Mouse (Mus musculus) forebrain, postnatal 0 days (tissue): Measurements from ENCODE around the gene Prkrip1. TPM values are rescaled to one million over a fixed set of nuclear protein-coding genes. Genes with fewer than 3 reads are reported as not detected.
"Not testable (repeated sequence)": the region's sequence is repeated elsewhere in the genome, so short reads cannot be mapped to it uniquely, and the experiment has no call there.

Experiments used
- ATAC-seq: fragments of 200-750 bp; cut with Nextera tagmentation; 2 replicates; pipeline ENCODE4 v1.8.0; 2017; ENCODE audit warnings: mild to moderate bottlenecking, moderate library complexity
- DNase-seq: peaks from one replicate; pipeline ENCODE4 v3.0.0-alpha.2; 2015
- H3K27ac ChIP-seq: fragments of 300-500 bp; sonication (generic); 2 replicates; pipeline ENCODE4 v1.5.1; 2014; ENCODE audit warnings: low read depth, mild to moderate bottlenecking, antibody characterized with exemption, low read length, moderate library complexity, mixed read lengths
- H3K27me3 ChIP-seq: fragments of 300-500 bp; sonication (generic); 2 replicates; pipeline ENCODE4 v1.6.1; 2014; ENCODE audit warnings: mild to moderate bottlenecking, low read length, mixed read lengths; ENCODE audit not compliant: insufficient read depth
- H3K36me3 ChIP-seq: fragments of 300-500 bp; sonication (generic); 2 replicates; pipeline ENCODE4 v1.6.1; 2014; ENCODE audit warnings: mild to moderate bottlenecking, moderate library complexity; ENCODE audit not compliant: insufficient read depth
- H3K4me1 ChIP-seq: fragments of 300-500 bp; sonication (generic); 2 replicates; pipeline ENCODE4 v1.6.1; 2014; ENCODE audit warnings: antibody characterized with exemption; ENCODE audit not compliant: insufficient read depth
- H3K4me2 ChIP-seq: fragments of 300-500 bp; sonication (generic); 2 replicates; pipeline ENCODE4 v1.6.1; 2014; ENCODE audit warnings: low read depth, mild to moderate bottlenecking, moderate library complexity
- H3K4me3 ChIP-seq: fragments of 300-500 bp; sonication (generic); 2 replicates; pipeline ENCODE4 v1.5.1; 2014; ENCODE audit warnings: low read depth, low read length, mixed read lengths
- H3K9ac ChIP-seq: fragments of 300-500 bp; sonication (generic); 2 replicates; pipeline ENCODE4 v1.6.1; 2014; ENCODE audit warnings: mild to moderate bottlenecking
- H3K9me3 ChIP-seq: fragments of 300-500 bp; sonication (generic); 2 replicates; pipeline ENCODE4 v1.6.1; 2016; ENCODE audit warnings: low read length
- CTCF ChIP-seq: sonication (generic); IDR thresholded peaks from 2 replicates; pipeline ENCODE4 v1.5.1; 2016; ENCODE audit warnings: antibody characterized with exemption, control low read depth, low read depth
- WGBS: fragments of 180-500 bp; shearing (Covaris S2); extraction: QIAGEN DNeasy Blood & Tissue Kit; methylation state at CpG from one replicate; pipeline ENCODE4 v1.1.7; 2014; 5-methylcytosine and 5-hydroxymethylcytosine counted together
- polyA plus RNA-seq: library from polyadenylated mRNA; unstranded; fragments of >200 nt; fragmentation: Nextera tagmentation; extraction: Ambion mirVana; gene quantifications from 2 replicates; pipeline ENCODE4 v1.2.1, GENCODE M21; 2015
- total RNA-seq: library from RNA; depleted of rRNA; stranded (reverse); fragments of >200 nt; gene quantifications from 2 replicates; pipeline ENCODE4 v1.2.3, GENCODE M21; 2014

Prkrip1 gene
- total and polyA plus RNA-seq, 2 experiments from 2014 or later, result 19.8 to 61.3 TPM

- Histone ChIP-seq H3K9me3 (no peaks in the 10 kb centered on the region), H3K4me1 (no peaks in the 10 kb centered on the region), H3K27me3 (no peaks in the 10 kb centered on the region), H3K9ac (no peak overlapping the region), H3K4me2 (no peak overlapping the region), H3K27ac (0 out of 2 replicates have a peak overlapping the region, but pooled peaks have one; percentile 15), H3K4me3 (no peak overlapping the region), H3K36me3 (peaks cover 30% of the 10 kb centered on the region)
- TF ChIP-seq CTCF, result no peak
- DNase-seq (peak; percentile 31), ATAC-seq (peak; percentile 90)
- 64% methylated on average over 11 of the region's 11 CpGs for WGBS
Measured at GRCm38 (mm10) chr5:136163807-136164474, 34.8 kb downstream of the Prkrip1 start.

- not testable (repeated sequence) for ATAC-seq, H3K9ac ChIP-seq, H3K27ac ChIP-seq, H3K4me2 ChIP-seq, DNase-seq, H3K9me3 ChIP-seq, H3K4me3 ChIP-seq, H3K27me3 ChIP-seq, H3K4me1 ChIP-seq
- 89% methylated on average over 11 of the region's 12 CpGs for WGBS
- H3K36me3 ChIP-seq, result peaks cover 16% of the 10 kb centered on the region; the same call in 1 of the 2 replicates
Measured at GRCm38 (mm10) chr5:136160084-136160483, 38.7 kb downstream of the Prkrip1 start.

- Histone ChIP-seq H3K27me3 (no peaks in the 10 kb centered on the region), H3K27ac (no peak overlapping the region), H3K4me1 (no peaks in the 10 kb centered on the region), H3K9ac (no peak overlapping the region), H3K4me2 (no peak overlapping the region), H3K4me3 (no peak overlapping the region), H3K9me3 (no peaks in the 10 kb centered on the region), H3K36me3 (peaks cover 3% of the 10 kb centered on the region; the same call in 1 of the 2 replicates)
- TF ChIP-seq CTCF, result no peak
- no peak for DNase-seq
- 89% methylated on average over 5 of the region's 5 CpGs for WGBS
- no peak for ATAC-seq
Measured at GRCm38 (mm10) chr5:136155399-136155798, 43.4 kb downstream of the Prkrip1 start.

GRCm38 (mm10) chr5:136152365-136152764 is 46.4 kb downstream of the Prkrip1 start:
- no peak for ATAC-seq

GRCm38 (mm10) chr5:136149134-136149576 is 49.6 kb downstream of the Prkrip1 start:
- WGBS, result 76% methylated on average over 5 of the region's 5 CpGs
- not testable (repeated sequence) for H3K36me3 ChIP-seq, H3K9ac ChIP-seq, H3K4me1 ChIP-seq, H3K4me2 ChIP-seq, H3K27me3 ChIP-seq, H3K9me3 ChIP-seq, H3K4me3 ChIP-seq, H3K27ac ChIP-seq, ATAC-seq, DNase-seq

More at GRCm38 (mm10) chr5:136152365-136152764, 46.4 kb downstream of the Prkrip1 start:
- Histone ChIP-seq H3K9ac (no peak overlapping the region), H3K36me3 (peaks cover 2% of the 10 kb centered on the region; the same call in 1 of the 2 replicates), H3K27me3 (no peaks in the 10 kb centered on the region), H3K4me2 (no peak overlapping the region), H3K27ac (no peak overlapping the region), H3K4me1 (no peaks in the 10 kb centered on the region), H3K9me3 (no peaks in the 10 kb centered on the region), H3K4me3 (no peak overlapping the region)
- DNase-seq, result no peak
- 68% methylated on average over 8 of the region's 8 CpGs for WGBS
- TF ChIP-seq CTCF, result no peak

GRCm38 (mm10) chr5:136147704-136148103 is 51.1 kb downstream of the Prkrip1 start:
- Histone ChIP-seq H3K9ac (no peak overlapping the region), H3K27ac (no peak overlapping the region), H3K9me3 (no peaks in the 10 kb centered on the region), H3K4me2 (no peak overlapping the region), H3K27me3 (no peaks in the 10 kb centered on the region), H3K4me3 (no peak overlapping the region), H3K36me3 (no peaks in the 10 kb centered on the region), H3K4me1 (no peaks in the 10 kb centered on the region)
- TF ChIP-seq CTCF, result no peak
- WGBS, result 70% methylated on average over 8 of the region's 8 CpGs
- ATAC-seq, result no peak
- no peak for DNase-seq

GRCm38 (mm10) chr5:136146936-136147335 is 51.8 kb downstream of the Prkrip1 start:
- WGBS, result 69% methylated on average over 1 of the region's 1 CpGs
- no peak for ATAC-seq
- no peak for TF ChIP-seq CTCF

More at GRCm38 (mm10) chr5:136146936-136147335, 51.8 kb downstream of the Prkrip1 start:
- no peaks in the 10 kb centered on the region for H3K27me3 ChIP-seq
- no peaks in the 10 kb centered on the region for H3K4me1 ChIP-seq
- H3K4me2 ChIP-seq, result no peak overlapping the region
- no peak for DNase-seq
- H3K27ac ChIP-seq, result no peak overlapping the region
- H3K9ac ChIP-seq, result no peak overlapping the region
- H3K36me3 ChIP-seq, result peaks cover 5% of the 10 kb centered on the region
- no peak overlapping the region for H3K4me3 ChIP-seq
- H3K9me3 ChIP-seq, result no peaks in the 10 kb centered on the region
